Mouse (Mus musculus) myocyte (in vitro differentiated cells): ENCODE measurements around the gene Fmnl3.

Experiments used
- CEBPB ChIP-seq: IDR thresholded peaks from 2 replicates; pipeline ENCODE4 v1.6.1; 2011; ENCODE audit warnings: mild to moderate bottlenecking, moderate library complexity; ENCODE audit not compliant: poor library complexity, insufficient read depth, severe bottlenecking
- E2F4 ChIP-seq: IDR thresholded peaks from one replicate; pipeline ENCODE4 v1.6.1; 2011; ENCODE audit warnings: mild to moderate bottlenecking, control low read depth, moderate library complexity; ENCODE audit not compliant: insufficient read depth
- MAX ChIP-seq: IDR thresholded peaks from one replicate; pipeline ENCODE4 v1.6.1; 2011; ENCODE audit warnings: low read depth, mild to moderate bottlenecking, control low read depth
- MYOD1 ChIP-seq, 3 experiments: IDR thresholded peaks; one replicate each; pipeline ENCODE4 v1.6.1; 2011; ENCODE audit warnings: control low read depth in 2 of 3, low read depth in 2 of 3, mild to moderate bottlenecking in 2 of 3, moderate library complexity in 1 of 3; ENCODE audit not compliant: insufficient read length in 2 of 3, control insufficient read depth in 1 of 3
- MYOG ChIP-seq, 3 experiments: IDR thresholded peaks; one replicate each; pipeline ENCODE4 v1.6.1; 2011; ENCODE audit warnings: control low read depth in 2 of 3, low read depth in 2 of 3, mild to moderate bottlenecking in 2 of 3; ENCODE audit not compliant: insufficient read length in 2 of 3, control insufficient read depth in 1 of 3, insufficient read depth in 1 of 3
- POLR2A ChIP-seq: IDR thresholded peaks from one replicate; pipeline ENCODE4 v1.6.1; 2011; ENCODE audit warnings: low read depth, mild to moderate bottlenecking, control low read depth, moderate library complexity; ENCODE audit not compliant: insufficient read length
- POLR2AphosphoS2 ChIP-seq: IDR thresholded peaks from one replicate; pipeline ENCODE4 v1.6.1; 2011; ENCODE audit warnings: low read depth, control low read depth; ENCODE audit not compliant: insufficient read length
- SRF ChIP-seq: IDR thresholded peaks from one replicate; pipeline ENCODE4 v1.6.1; 2011; ENCODE audit warnings: low read depth; ENCODE audit not compliant: control insufficient read depth, insufficient read length
- TCF12 ChIP-seq: IDR thresholded peaks from one replicate; pipeline ENCODE4 v1.6.1; 2011; ENCODE audit warnings: mild to moderate bottlenecking, control low read depth; ENCODE audit not compliant: poor library complexity, insufficient read depth, severe bottlenecking
- USF1 ChIP-seq: IDR thresholded peaks from one replicate; pipeline ENCODE4 v1.6.1; 2011; ENCODE audit warnings: low read depth, mild to moderate bottlenecking, control low read depth, moderate library complexity

GRCm38 (mm10) chr15:99333676-99334065, 36.6 kb downstream of the Fmnl3 start:
- no peak for TF ChIP-seq POLR2AphosphoS2
- TF ChIP-seq POLR2A, result no peak
- TF ChIP-seq CEBPB, result no peak
- TF ChIP-seq MYOD1 (IDR thresholded peaks at IDR 0.05; ENCODE audit: control insufficient read depth in 1 of 3, insufficient read length in 2 of 3, low read depth in 2 of 3), result no peak
- TF ChIP-seq E2F4, result no peak
- no peak for TF ChIP-seq MYOG (IDR thresholded peaks at IDR 0.05; ENCODE audit: control insufficient read depth in 1 of 3, insufficient read depth in 1 of 3, insufficient read length in 2 of 3, low read depth in 2 of 3)
- no peak for TF ChIP-seq SRF
- TF ChIP-seq MAX, result no peak
- no peak for TF ChIP-seq USF1
- no peak for TF ChIP-seq TCF12
